Mouse (Mus musculus) midbrain, embryonic 10.5 days (tissue): Measurements from ENCODE around the gene Ccs. TPM values are rescaled to one million over a fixed set of nuclear protein-coding genes. Genes with fewer than 3 reads are reported as not detected.
"Not testable (repeated sequence)": the region's sequence is repeated elsewhere in the genome, so short reads cannot be mapped to it uniquely, and the experiment has no call there.

Experiments
- DNase-seq: peaks from one replicate; pipeline ENCODE4 v3.0.0-alpha.2; 2017; ENCODE audit warnings: low spot score
- H3K27ac ChIP-seq: fragments of 300-500 bp; sonication (generic); replicated peaks from 2 replicates; pipeline ENCODE4 v1.5.1; 2016; ENCODE audit warnings: mild to moderate bottlenecking
- H3K27me3 ChIP-seq: fragments of 300-500 bp; sonication (generic); 2 replicates; pipeline ENCODE4 v1.6.1; 2016; ENCODE audit warnings: low read depth, mild to moderate bottlenecking; ENCODE audit not compliant: poor library complexity, severe bottlenecking
- H3K36me3 ChIP-seq: fragments of 300-500 bp; sonication (generic); 2 replicates; pipeline ENCODE4 v1.6.1; 2016; ENCODE audit warnings: mild to moderate bottlenecking, moderate library complexity
- H3K4me1 ChIP-seq: fragments of 300-500 bp; sonication (generic); 2 replicates; pipeline ENCODE4 v1.6.1; 2016
- H3K4me3 ChIP-seq: fragments of 300-500 bp; sonication (generic); 2 replicates; pipeline ENCODE4 v1.5.1; 2016; ENCODE audit warnings: mild to moderate bottlenecking, moderate library complexity
- H3K9me3 ChIP-seq: fragments of 300-500 bp; sonication (generic); replicated peaks from 2 replicates; pipeline ENCODE4 v1.6.1; 2016; ENCODE audit warnings: mild to moderate bottlenecking
- WGBS: fragments of 180-500 bp; shearing (Covaris S2); methylation state at CpG from one replicate; pipeline ENCODE4 v1.1.7; 2016; 5-methylcytosine and 5-hydroxymethylcytosine counted together
- polyA plus RNA-seq: library from polyadenylated mRNA; unstranded; fragments of >200 nt; fragmentation: Nextera tagmentation; extraction: Ambion mirVana; gene quantifications from 2 replicates; pipeline ENCODE4 v1.2.1, GENCODE M21; 2016

Ccs gene
- polyA plus RNA-seq, 1 experiment from 2014 or later: 41.6 TPM

DNA sequence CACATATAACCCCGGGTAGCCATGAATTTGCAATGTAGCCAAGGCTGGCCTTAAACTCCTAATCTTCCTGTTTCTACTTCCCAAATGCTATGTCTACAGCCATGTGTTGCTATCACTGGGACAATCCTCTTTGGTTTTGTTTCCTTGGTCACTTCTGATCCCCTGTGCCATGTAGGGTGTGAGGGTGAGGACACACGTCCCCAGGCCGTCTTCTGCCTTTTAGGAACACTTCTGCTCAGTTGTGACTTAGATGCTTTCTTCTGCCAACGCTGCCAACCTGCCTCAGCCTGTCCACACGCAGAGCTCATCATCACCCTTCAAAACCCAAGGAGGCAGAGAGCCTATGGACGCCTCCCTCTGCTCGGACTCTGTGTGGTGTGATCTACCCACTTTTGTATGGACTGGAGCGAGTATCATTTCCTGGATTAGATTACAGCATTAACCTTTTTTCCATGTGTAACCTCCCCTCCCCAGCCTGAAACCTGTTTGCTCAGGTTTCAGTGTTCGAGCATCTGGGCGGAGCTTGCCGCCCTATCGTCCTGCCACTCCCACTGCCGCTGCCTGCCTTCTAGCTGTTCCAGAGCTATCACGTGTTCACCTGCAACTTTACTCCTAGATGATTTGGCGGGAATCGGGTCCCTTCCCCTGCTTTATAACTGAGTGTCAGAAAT lies 10.6 kb downstream of the Ccs start:
- 59% methylated on average over 16 of the region's 16 CpGs for WGBS
- no peak for DNase-seq

DNA sequence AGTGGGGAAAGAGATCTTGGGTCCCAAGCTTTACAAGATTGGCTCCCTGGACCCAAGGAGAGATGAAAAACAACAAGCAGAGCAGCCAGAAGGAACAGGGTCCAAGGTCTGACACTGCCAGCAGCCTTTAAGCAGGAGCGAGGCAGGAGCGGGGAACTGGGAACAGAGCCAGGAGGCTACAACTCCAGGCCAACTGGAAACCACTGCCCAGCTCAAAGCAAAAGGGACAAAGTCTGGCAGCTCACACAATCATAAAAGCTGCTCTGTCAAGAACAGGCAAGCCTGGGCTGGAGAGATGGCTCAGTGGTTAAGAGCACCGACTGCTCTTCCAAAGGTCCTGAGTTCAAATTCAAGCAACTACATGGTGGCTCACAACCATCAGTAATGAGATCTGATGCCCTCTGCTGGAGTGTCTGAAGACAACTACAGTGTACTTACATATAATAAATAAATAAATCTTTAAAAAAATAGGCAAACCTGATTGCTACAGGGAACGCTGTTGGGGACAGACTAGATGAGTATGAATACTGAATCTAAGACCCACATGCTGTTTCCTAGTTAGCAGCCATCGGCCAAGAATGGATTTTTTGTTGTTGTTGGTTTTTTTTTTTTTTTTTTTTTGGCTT lies 18.3 kb downstream of the Ccs start:
- Histone ChIP-seq H3K9me3 (no peaks in the 10 kb centered on the region), H3K4me1 (no peaks in the 10 kb centered on the region), H3K27me3 (no peaks in the 10 kb centered on the region), H3K4me3 (no peak overlapping the region), H3K36me3 (peaks cover 15% of the 10 kb centered on the region), H3K27ac (no peak overlapping the region)
- WGBS: 92% methylated on average over 5 of the region's 5 CpGs
- no peak for DNase-seq

More for the DNA sequence above, 10.6 kb downstream of the Ccs start:
- Histone ChIP-seq H3K27ac (no peak overlapping the region), H3K9me3 (no peaks in the 10 kb centered on the region), H3K27me3 (no peaks in the 10 kb centered on the region), H3K4me3 (no peak overlapping the region), H3K36me3 (peaks cover 31% of the 10 kb centered on the region), H3K4me1 (peaks cover 5% of the 10 kb centered on the region; the same call in 1 of the 2 replicates)

DNA sequence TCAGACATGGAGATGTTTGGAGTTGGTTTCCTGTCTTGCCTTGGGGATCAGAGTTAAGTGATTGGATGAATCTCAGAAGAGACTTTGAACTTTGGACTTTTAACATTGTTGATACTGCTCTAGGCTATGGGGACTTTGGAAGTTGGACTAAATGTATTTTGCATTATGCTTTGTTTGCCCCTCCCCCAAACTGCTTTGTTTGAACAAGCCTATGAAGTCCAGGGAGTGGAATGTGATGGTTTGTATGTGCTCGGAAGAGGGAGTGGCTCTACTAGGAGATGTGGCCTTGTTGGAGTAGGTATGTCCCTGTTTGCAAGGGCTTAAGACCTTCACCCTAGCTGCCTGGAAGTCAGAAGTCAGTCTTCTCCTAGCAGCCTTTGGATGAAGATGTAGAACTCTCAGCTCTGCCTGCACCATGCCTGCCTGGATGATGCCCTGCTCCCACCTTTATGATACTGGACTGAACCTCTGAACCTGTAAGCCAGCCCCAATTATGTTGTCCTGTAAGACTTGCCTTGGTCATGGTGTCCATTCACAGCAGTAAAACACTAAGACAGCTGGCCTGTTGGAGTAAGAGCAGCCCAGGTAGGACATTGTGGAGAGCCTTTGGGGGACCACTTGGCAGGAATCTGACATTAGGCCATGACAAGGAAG lies 21.8 kb downstream of the Ccs start:
- H3K36me3 ChIP-seq: no peaks in the 10 kb centered on the region
- no peak for DNase-seq
- H3K27me3 ChIP-seq: no peaks in the 10 kb centered on the region
- H3K27ac ChIP-seq: no peak overlapping the region
- WGBS: 75% methylated on average over 1 of the region's 1 CpGs
- no peaks in the 10 kb centered on the region for H3K9me3 ChIP-seq
- peaks cover under 1% of the 10 kb centered on the region; the same call in 1 of the 2 replicates for H3K4me1 ChIP-seq
- H3K4me3 ChIP-seq: no peak overlapping the region

DNA sequence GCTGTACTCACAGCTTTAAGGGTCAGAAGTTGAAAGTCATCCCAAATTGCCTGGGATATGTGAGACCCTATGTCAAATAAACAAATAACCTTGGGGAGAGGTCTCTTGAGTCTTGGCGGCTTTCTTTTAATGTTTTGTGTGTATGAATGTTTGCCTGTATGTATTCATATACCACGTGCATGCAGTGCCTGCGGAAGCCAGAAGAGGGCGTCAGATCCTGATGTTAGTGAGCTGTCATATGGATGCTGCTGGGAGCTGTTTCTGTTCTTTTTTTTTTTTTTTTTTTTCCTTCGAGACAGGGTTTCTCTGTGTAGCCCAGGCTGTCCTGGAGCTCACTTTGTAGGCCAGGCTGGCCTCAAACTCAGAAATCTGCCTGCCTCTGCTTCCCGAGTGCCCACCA lies 26.1 kb downstream of the Ccs start:
- Histone ChIP-seq H3K27me3 (no peaks in the 10 kb centered on the region), H3K36me3 (no peaks in the 10 kb centered on the region; the same call in 1 of the 2 replicates), H3K4me3 (no peak overlapping the region), H3K27ac (no peak overlapping the region), H3K9me3 (no peaks in the 10 kb centered on the region), H3K4me1 (peaks cover 26% of the 10 kb centered on the region)
- DNase-seq: no peak
- 81% methylated on average over 5 of the region's 6 CpGs for WGBS

DNA sequence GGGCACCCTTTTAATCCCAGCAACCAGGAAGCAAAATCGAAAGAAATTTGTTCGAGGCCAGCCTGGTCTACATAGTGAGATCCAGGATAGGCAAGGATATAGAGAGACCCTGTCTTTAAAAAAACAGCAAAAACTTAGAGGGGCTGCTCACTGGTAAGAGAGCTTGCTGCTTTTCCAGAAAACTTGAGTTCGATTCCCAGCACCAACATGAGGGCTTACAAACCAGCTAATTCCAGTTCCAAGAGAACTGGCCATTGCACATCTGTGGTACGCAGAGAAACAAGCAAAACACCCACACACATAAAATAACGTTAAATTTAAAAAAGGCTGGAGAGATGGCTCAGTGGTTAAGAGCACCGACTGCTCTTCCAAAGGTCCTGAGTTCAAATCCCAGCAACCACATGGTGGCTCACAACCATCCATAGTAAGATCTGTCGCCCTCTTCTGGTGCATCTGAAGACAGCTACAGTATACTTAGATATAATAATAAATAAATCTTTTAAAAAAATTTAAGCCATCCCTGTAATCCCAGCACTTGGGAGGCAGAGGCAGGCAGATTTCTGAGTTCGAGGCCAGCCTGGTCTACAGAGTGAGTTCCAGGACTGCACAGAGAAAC lies 26.7 kb downstream of the Ccs start:
- Histone ChIP-seq H3K27ac (peak overlapping the region; percentile 95), H3K4me1 (peaks cover 28% of the 10 kb centered on the region), H3K4me3 (peak overlapping the region; percentile 96)
- H3K9me3 ChIP-seq, DNase-seq, H3K27me3 ChIP-seq, H3K36me3 ChIP-seq: not testable (repeated sequence)
- 78% methylated on average over 8 of the region's 8 CpGs for WGBS

DNA sequence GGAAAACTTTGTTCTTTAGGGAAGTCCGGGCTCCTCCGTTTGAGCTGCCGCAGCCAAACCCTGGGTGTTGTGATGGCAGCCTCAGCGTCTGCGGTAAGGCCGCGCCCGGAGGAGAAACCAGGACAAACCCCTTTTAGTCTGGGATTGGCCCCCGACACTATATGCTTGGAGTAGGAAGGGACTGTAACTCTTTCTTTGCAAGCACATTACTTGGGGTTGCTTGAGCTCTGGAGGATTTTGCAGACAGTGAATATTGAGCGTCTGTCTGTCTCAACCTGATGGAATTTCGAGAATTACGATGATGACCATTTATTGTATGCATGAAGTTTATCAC lies 27.3 kb downstream of the Ccs start:
- Histone ChIP-seq H3K36me3 (peaks cover 10% of the 10 kb centered on the region), H3K27me3 (no peaks in the 10 kb centered on the region), H3K4me3 (peak overlapping the region; percentile 96), H3K27ac (peak overlapping the region; percentile 95), H3K9me3 (no peaks in the 10 kb centered on the region), H3K4me1 (peaks cover 28% of the 10 kb centered on the region)
- 9% methylated on average over 12 of the region's 12 CpGs for WGBS
- no peak for DNase-seq

DNA sequence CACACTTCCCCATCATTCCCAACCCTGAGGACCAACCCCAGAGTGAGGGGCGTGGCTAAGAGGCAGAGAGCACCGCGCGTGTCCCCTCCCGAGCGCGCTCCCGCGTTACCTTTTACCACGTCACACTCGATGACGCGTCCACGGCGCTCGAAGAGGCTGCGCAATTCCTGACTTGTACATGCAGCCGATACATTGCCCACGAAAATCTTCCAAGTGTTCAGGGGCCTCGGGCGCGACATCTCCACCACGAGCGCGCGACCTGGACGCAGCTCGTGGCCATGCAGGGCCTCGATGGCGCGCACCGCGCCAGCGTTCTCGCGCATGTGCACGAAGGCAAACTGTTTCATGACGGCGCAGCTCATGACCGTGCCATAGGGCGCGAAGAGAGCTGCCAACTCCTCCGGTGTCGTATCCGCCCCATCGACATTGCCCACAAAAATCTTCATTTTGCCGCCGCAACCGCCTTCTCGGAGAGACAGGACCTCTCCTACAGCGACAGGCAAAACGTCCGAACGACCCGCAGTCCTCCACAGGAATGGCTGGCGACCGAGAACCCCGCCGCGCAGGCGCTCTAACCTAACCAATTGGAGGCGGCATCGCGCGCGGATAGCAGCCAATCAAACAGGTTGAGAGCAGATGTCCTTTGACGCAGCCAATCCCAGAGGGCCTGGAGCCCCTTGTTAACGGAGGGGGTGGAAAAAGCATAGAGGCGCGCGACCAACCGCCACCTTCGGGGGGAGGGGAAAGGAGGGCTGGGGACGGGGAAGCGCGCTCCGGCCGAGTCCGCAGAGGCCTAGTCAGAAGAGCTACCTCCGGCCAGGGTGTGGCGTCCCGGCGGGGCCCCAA lies 27.8 kb downstream of the Ccs start, which contains the start of the genes Gm21992 and Rbm14:
TSS of gene Gm21992 (minus strand) at position 550 of the 846 bp plus-strand sequence.
TSS of gene Rbm14 (minus strand) at position 572 of the 846 bp plus-strand sequence.
- Histone ChIP-seq H3K4me1 (peaks cover 28% of the 10 kb centered on the region), H3K27me3 (no peaks in the 10 kb centered on the region), H3K27ac (peak within 1 kb of the TSS; percentile 95), H3K4me3 (peak within 1 kb of the TSS; percentile 96), H3K9me3 (no peaks in the 10 kb centered on the region), H3K36me3 (peaks cover 16% of the 10 kb centered on the region)
- DNase-seq: peak; percentile 99
- under 1% methylated on average over 83 of the region's 83 CpGs for WGBS

DNA sequence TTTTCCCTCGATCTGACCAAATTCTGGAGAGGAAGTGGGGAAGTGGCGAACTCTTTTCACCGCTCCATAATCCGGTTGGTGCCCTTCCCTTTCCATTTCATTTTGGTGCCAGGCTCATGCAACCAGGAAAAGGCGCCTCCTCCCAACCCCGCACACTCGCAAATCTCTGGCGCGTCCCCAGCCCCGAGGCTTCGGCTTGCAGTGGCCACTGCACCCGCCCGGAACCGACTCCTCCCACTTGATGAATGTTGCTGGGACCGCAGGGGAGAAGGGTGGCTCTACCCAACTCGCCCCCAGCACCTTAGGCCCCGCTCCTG lies 28.4 kb downstream of the Ccs start:
- Histone ChIP-seq H3K4me1 (peaks cover 28% of the 10 kb centered on the region), H3K36me3 (peaks cover 17% of the 10 kb centered on the region), H3K27ac (peak overlapping the region; percentile 95), H3K9me3 (no peaks in the 10 kb centered on the region), H3K27me3 (no peaks in the 10 kb centered on the region), H3K4me3 (peak overlapping the region; percentile 96)
- DNase-seq: no peak
- WGBS: under 1% methylated on average over 17 of the region's 17 CpGs

DNA sequence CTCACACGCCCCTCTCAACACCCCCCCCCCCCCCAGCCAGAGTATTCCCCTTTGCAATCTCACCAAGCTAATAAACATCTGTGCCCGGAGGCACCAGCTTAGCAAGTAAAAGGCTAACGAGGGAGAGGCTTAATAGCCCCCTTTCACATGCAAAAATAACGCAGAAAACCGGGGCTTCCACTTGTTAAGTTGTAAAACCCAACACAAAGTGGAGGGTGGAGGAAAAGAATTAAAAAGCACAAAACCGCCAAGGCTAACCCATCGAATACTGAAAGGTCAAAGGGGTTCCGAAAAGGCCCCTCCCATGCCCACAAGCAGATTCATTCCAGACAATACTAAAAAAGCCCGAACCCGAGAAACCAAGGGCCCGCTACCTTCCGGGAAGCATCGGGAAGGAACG lies 28.8 kb downstream of the Ccs start:
- no peaks in the 10 kb centered on the region for H3K27me3 ChIP-seq
- H3K9me3 ChIP-seq: no peaks in the 10 kb centered on the region
- H3K4me1 ChIP-seq: peaks cover 28% of the 10 kb centered on the region
- no peak for DNase-seq
- H3K4me3 ChIP-seq: peak overlapping the region; percentile 96
- peak overlapping the region; percentile 95 for H3K27ac ChIP-seq
- H3K36me3 ChIP-seq: peaks cover 17% of the 10 kb centered on the region
- WGBS: under 1% methylated on average over 14 of the region's 14 CpGs

DNA sequence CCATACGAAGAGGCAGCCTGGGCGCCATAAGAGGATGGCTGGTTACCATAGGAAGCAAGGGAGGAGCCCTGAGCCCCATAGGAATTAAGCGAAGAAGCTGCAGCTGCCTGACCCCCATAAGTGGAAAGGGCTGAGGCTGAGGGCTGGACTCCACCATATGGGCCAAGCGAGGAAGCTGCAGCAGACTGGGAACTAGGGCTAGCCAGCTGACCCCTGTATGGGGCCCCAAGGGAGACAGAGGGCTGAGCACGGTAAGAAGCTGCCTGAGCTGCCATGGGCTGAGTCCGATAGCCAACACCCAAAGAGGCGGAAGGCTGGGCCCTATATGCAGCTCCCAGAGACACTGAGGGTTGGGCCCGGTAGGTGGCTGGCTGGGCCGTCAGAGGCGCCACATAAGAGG lies 35.8 kb downstream of the Ccs start:
- H3K4me3 ChIP-seq: peak overlapping the region; percentile 11; the same call in 1 of the 2 replicates
- peaks cover 80% of the 10 kb centered on the region for H3K36me3 ChIP-seq
- 87% methylated on average over 10 of the region's 10 CpGs for WGBS
- DNase-seq: no peak
- H3K9me3 ChIP-seq: no peaks in the 10 kb centered on the region
- peaks cover 16% of the 10 kb centered on the region for H3K4me1 ChIP-seq
- H3K27ac ChIP-seq: no peak overlapping the region
- H3K27me3 ChIP-seq: no peaks in the 10 kb centered on the region

DNA sequence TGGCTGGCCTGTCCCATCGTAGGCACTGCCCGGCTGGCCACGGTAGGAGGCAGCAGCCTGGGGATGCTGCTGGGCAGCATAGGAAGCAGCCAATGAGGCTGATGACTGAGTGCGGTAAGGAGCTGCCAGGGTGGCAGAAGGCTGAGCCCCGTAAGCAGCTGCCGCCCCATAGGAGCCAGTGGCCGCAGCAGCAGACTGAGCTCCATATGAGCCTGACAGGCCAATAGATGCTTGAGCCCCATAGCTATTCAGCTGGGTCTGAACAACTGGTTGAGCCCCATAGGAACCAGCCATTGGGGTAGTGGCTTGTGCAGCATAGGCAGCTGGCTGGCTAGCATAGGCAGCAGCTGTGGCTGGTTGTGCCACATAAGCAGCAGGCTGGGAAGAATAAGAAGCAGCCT lies 36.4 kb downstream of the Ccs start:
- H3K4me1 ChIP-seq: peaks cover 10% of the 10 kb centered on the region; the same call in 1 of the 2 replicates
- no peaks in the 10 kb centered on the region for H3K27me3 ChIP-seq
- 96% methylated on average over 7 of the region's 7 CpGs for WGBS
- H3K4me3 ChIP-seq: 0 out of 2 replicates have a peak overlapping the region, but pooled peaks have one; percentile 21
- no peak for DNase-seq
- H3K9me3 ChIP-seq: no peaks in the 10 kb centered on the region
- H3K36me3 ChIP-seq: peaks cover 83% of the 10 kb centered on the region
- H3K27ac ChIP-seq: no peak overlapping the region

DNA sequence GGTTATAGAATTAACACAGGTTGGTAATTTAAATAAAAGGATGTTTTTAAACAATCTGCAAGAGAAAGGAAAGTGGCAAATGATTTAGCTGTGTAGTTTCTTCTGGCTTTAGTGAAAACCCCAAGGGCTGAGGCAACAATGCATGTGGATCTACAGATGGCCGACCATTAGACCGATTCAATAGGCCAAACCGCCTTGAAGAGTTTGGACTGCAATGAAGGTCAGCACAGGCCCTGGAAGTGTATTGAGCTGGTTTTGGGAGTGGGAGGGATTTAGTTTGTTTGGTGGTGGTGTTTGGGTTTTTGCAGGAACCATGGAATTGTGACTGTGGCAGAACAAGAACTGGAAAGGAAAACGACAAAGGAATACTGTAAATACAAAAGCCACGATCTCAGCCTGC lies 40.0 kb downstream of the Ccs start:
- H3K9me3 ChIP-seq: no peaks in the 10 kb centered on the region
- no peak overlapping the region for H3K27ac ChIP-seq
- WGBS: 94% methylated on average over 5 of the region's 5 CpGs
- no peak overlapping the region for H3K4me3 ChIP-seq
- peaks cover 23% of the 10 kb centered on the region for H3K4me1 ChIP-seq
- peaks cover 80% of the 10 kb centered on the region for H3K36me3 ChIP-seq
- no peak for DNase-seq
- no peaks in the 10 kb centered on the region for H3K27me3 ChIP-seq
